Mouse (Mus musculus) midbrain, embryonic 13.5 days (tissue): ENCODE results near the gene Syngr4. TPM values are rescaled to one million over a fixed set of nuclear protein-coding genes. Genes with fewer than 3 reads are reported as not detected.

Experiments
- ATAC-seq: fragments of 200-750 bp; cut with Nextera tagmentation; 2 replicates; pipeline ENCODE4 v1.8.0; 2017; ENCODE audit warnings: mild to moderate bottlenecking, moderate TSS enrichment, moderate library complexity
- H3K27ac ChIP-seq: fragments of 300-500 bp; sonication (generic); 2 replicates; pipeline ENCODE4 v1.5.1; 2015; ENCODE audit warnings: inconsistent platforms, mild to moderate bottlenecking, moderate library complexity
- H3K27me3 ChIP-seq: fragments of 300-500 bp; sonication (generic); 2 replicates; pipeline ENCODE4 v1.6.1; 2015; ENCODE audit warnings: mild to moderate bottlenecking, inconsistent platforms
- H3K36me3 ChIP-seq: fragments of 300-500 bp; sonication (generic); 2 replicates; pipeline ENCODE4 v1.6.1; 2015; ENCODE audit warnings: mild to moderate bottlenecking, inconsistent platforms
- H3K4me1 ChIP-seq: fragments of 300-500 bp; sonication (generic); replicated peaks from 2 replicates; pipeline ENCODE4 v1.6.1; 2015; ENCODE audit warnings: inconsistent platforms
- H3K4me2 ChIP-seq: fragments of 300-500 bp; sonication (generic); replicated peaks from 2 replicates; pipeline ENCODE4 v1.6.1; 2015; ENCODE audit warnings: moderate library complexity, mild to moderate bottlenecking, inconsistent platforms
- H3K4me3 ChIP-seq: fragments of 300-500 bp; sonication (generic); replicated peaks from 2 replicates; pipeline ENCODE4 v1.5.1; 2015; ENCODE audit warnings: mild to moderate bottlenecking, inconsistent platforms
- H3K9ac ChIP-seq: fragments of 300-500 bp; sonication (generic); replicated peaks from 2 replicates; pipeline ENCODE4 v1.6.1; 2015; ENCODE audit warnings: mild to moderate bottlenecking, inconsistent platforms
- H3K9me3 ChIP-seq: fragments of 300-500 bp; sonication (generic); 2 replicates; pipeline ENCODE4 v1.6.1; 2016; ENCODE audit warnings: mild to moderate bottlenecking, inconsistent platforms
- WGBS: fragments of 180-500 bp; shearing (Covaris S2); methylation state at CpG from one replicate; pipeline ENCODE4 v1.1.7; 2015; 5-methylcytosine and 5-hydroxymethylcytosine counted together
- polyA plus RNA-seq: library from polyadenylated mRNA; unstranded; fragments of >200 nt; fragmentation: Nextera tagmentation; extraction: Ambion mirVana; gene quantifications from 2 replicates; pipeline ENCODE4 v1.2.1, GENCODE M21; 2015

Gene Syngr4
- polyA plus RNA-seq, 1 experiment from 2014 or later = 0.28 TPM

- H3K27ac ChIP-seq = no peak overlapping the region
- H3K4me2 ChIP-seq = peak overlapping the region; percentile 54
- H3K4me3 ChIP-seq = peak overlapping the region; percentile 34
- H3K9ac ChIP-seq = peak overlapping the region; percentile 46; the same call in 1 of the 2 replicates
- peaks cover 26% of the 10 kb centered on the region for H3K4me1 ChIP-seq
- no peaks in the 10 kb centered on the region for H3K9me3 ChIP-seq
- peak; percentile 31; the same call in 1 of the 2 replicates for ATAC-seq
- no peaks in the 10 kb centered on the region for H3K36me3 ChIP-seq
- peaks cover 45% of the 10 kb centered on the region for H3K27me3 ChIP-seq
- 4% methylated on average over 30 of the region's 30 CpGs for WGBS
These were observed 39.3 kb downstream of the Syngr4 start for GRCm38 (mm10) chr7:45856950-45857901.

GRCm38 (mm10) chr7:45853089-45853488 is 43.4 kb downstream of the Syngr4 start:
- no peaks in the 10 kb centered on the region for H3K9me3 ChIP-seq
- H3K4me3 ChIP-seq = no peak overlapping the region
- WGBS = 86% methylated on average over 12 of the region's 12 CpGs
- no peak overlapping the region for H3K4me2 ChIP-seq
- H3K9ac ChIP-seq = no peak overlapping the region
- no peak overlapping the region for H3K27ac ChIP-seq
- no peaks in the 10 kb centered on the region for H3K36me3 ChIP-seq
- H3K4me1 ChIP-seq = peaks cover 14% of the 10 kb centered on the region
- peaks cover 27% of the 10 kb centered on the region for H3K27me3 ChIP-seq
- no peak for ATAC-seq

- Histone ChIP-seq H3K4me2 (no peak overlapping the region), H3K4me1 (no peaks in the 10 kb centered on the region), H3K36me3 (no peaks in the 10 kb centered on the region), H3K4me3 (no peak overlapping the region), H3K27me3 (peaks cover 4% of the 10 kb centered on the region), H3K9me3 (no peaks in the 10 kb centered on the region), H3K9ac (no peak overlapping the region), H3K27ac (no peak overlapping the region)
- 81% methylated on average over 3 of the region's 3 CpGs for WGBS
- ATAC-seq = no peak
These were observed 45.9 kb downstream of the Syngr4 start for GRCm38 (mm10) chr7:45850661-45851060.

GRCm38 (mm10) chr7:45848447-45849027 is 48.0 kb downstream of the Syngr4 start:
- no peaks in the 10 kb centered on the region for H3K9me3 ChIP-seq

GRCm38 (mm10) chr7:45842950-45843744 is 53.4 kb downstream of the Syngr4 start:
- Histone ChIP-seq H3K4me3 (no peak overlapping the region), H3K9me3 (no peaks in the 10 kb centered on the region), H3K4me1 (no peaks in the 10 kb centered on the region), H3K36me3 (no peaks in the 10 kb centered on the region), H3K27ac (no peak overlapping the region), H3K27me3 (peaks cover 16% of the 10 kb centered on the region), H3K9ac (no peak overlapping the region), H3K4me2 (no peak overlapping the region)
- ATAC-seq = no peak
- 86% methylated on average over 10 of the region's 10 CpGs for WGBS

More at GRCm38 (mm10) chr7:45848447-45849027, 48.0 kb downstream of the Syngr4 start:
- Histone ChIP-seq H3K27me3 (peaks cover 4% of the 10 kb centered on the region; the same call in 1 of the 2 replicates), H3K4me3 (no peak overlapping the region), H3K4me1 (no peaks in the 10 kb centered on the region), H3K9ac (no peak overlapping the region; the same call in 1 of the 2 replicates), H3K4me2 (no peak overlapping the region), H3K36me3 (no peaks in the 10 kb centered on the region), H3K27ac (no peak overlapping the region)
- ATAC-seq = no peak
- WGBS = 2% methylated on average over 6 of the region's 6 CpGs

Other genes with a start within 250 kb of the Syngr4 start
- gene Fut2, start 230.3 kb downstream of the Syngr4 start, polyA plus RNA-seq = 0.06 and 0.09 TPM in 2 replicates
- 0.39 and 0.59 TPM in 2 replicates for gene Ntn5, start 212.7 kb downstream of the Syngr4 start, polyA plus RNA-seq
- 0.17 and 0.31 TPM in 2 replicates for gene Sec1, start 202.3 kb downstream of the Syngr4 start, polyA plus RNA-seq
- gene Car11, start 196.9 kb downstream of the Syngr4 start, polyA plus RNA-seq = 35.9 and 40.0 TPM in 2 replicates
- gene Dbp, start 191.6 kb downstream of the Syngr4 start, polyA plus RNA-seq = 3.4 and 4.0 TPM in 2 replicates
- 643 and 684 TPM in 2 replicates for gene Rpl18, start 181.3 kb downstream of the Syngr4 start, polyA plus RNA-seq
- 24.3 and 27.1 TPM in 2 replicates for gene Sphk2, start 178.7 kb downstream of the Syngr4 start, polyA plus RNA-seq
- gene Fam83e, start 175.5 kb downstream of the Syngr4 start, polyA plus RNA-seq = 1.0 and 1.3 TPM in 2 replicates
- gene Spaca4, start 170.9 kb downstream of the Syngr4 start, polyA plus RNA-seq = not detected in 2 replicates
- gene Lmtk3, start 113.0 kb downstream of the Syngr4 start, polyA plus RNA-seq = 22.8 and 24.0 TPM in 2 replicates
- gene Sult2b1, start 112.0 kb downstream of the Syngr4 start, polyA plus RNA-seq = 5.5 and 5.6 TPM in 2 replicates
- gene Cyth2, start 82.1 kb downstream of the Syngr4 start, polyA plus RNA-seq = 362 and 363 TPM in 2 replicates
- 0.62 and 0.73 TPM in 2 replicates for gene Kcnj14, start 71.9 kb downstream of the Syngr4 start, polyA plus RNA-seq
- gene Grwd1, start 65.8 kb downstream of the Syngr4 start, polyA plus RNA-seq = 39.9 and 41.7 TPM in 2 replicates
- gene Kdelr1, start 23.9 kb downstream of the Syngr4 start, polyA plus RNA-seq = 36.1 and 44.8 TPM in 2 replicates
- gene Grin2d, start 18.3 kb downstream of the Syngr4 start, polyA plus RNA-seq = 1.2 and 1.3 TPM in 2 replicates
- gene Tmem143, start 227 bp upstream of the Syngr4 start, polyA plus RNA-seq = 5.9 and 6.7 TPM in 2 replicates
- 24.4 and 27.3 TPM in 2 replicates for gene Emp3, start 24.7 kb upstream of the Syngr4 start, polyA plus RNA-seq
- gene Ccdc114, start 27.4 kb upstream of the Syngr4 start, polyA plus RNA-seq = 3.3 and 4.1 TPM in 2 replicates
- gene Abcc6, start 133.6 kb upstream of the Syngr4 start, polyA plus RNA-seq = 0.26 and 0.41 TPM in 2 replicates
- 31.4 and 37.7 TPM in 2 replicates for gene Nomo1, start 137.0 kb upstream of the Syngr4 start, polyA plus RNA-seq
- 1.1 and 1.5 TPM in 2 replicates for gene Kcnj11, start 204.1 kb upstream of the Syngr4 start, polyA plus RNA-seq